Mouse (Mus musculus) kidney, adult 9 months (tissue): ENCODE measurements around the gene Zdhhc18.
A peak's percentile ranks its signal among the peaks of the same experiment; 100 is the strongest.

ENCODE experiments used
- DNase-seq: peaks from one replicate; pipeline ENCODE4 v3.0.0; 2022

The Zdhhc18 gene

GRCm38 (mm10) chr4:133649989-133650699, at the start of gene Zdhhc18:
TSS of gene Zdhhc18 (minus strand) at chr4:133650154.
- peak; percentile 92 for DNase-seq

GRCm38 (mm10) chr4:133695363-133695762, 45.4 kb upstream of the Zdhhc18 start:
- DNase-seq = no peak

GRCm38 (mm10) chr4:133690252-133690651, 40.3 kb upstream of the Zdhhc18 start:
- peak; percentile 70 for DNase-seq

GRCm38 (mm10) chr4:133688417-133689067, 38.6 kb upstream of the Zdhhc18 start:
- peak; percentile 45 for DNase-seq

GRCm38 (mm10) chr4:133687126-133687525, 37.2 kb upstream of the Zdhhc18 start:
- DNase-seq = no peak

- DNase-seq = no peak
Observed at GRCm38 (mm10) chr4:133686512-133686911, 36.6 kb upstream of the Zdhhc18 start.

- no peak for DNase-seq
Observed at GRCm38 (mm10) chr4:133680206-133680786, 30.3 kb upstream of the Zdhhc18 start.

GRCm38 (mm10) chr4:133679629-133680028, 29.7 kb upstream of the Zdhhc18 start:
- no peak for DNase-seq

GRCm38 (mm10) chr4:133677266-133677665, 27.3 kb upstream of the Zdhhc18 start:
- DNase-seq = no peak

- peak; percentile 30 for DNase-seq
Observed at GRCm38 (mm10) chr4:133676189-133676588, 26.2 kb upstream of the Zdhhc18 start.

- DNase-seq = peak; percentile 78
Observed at GRCm38 (mm10) chr4:133675594-133676016, 25.7 kb upstream of the Zdhhc18 start.

GRCm38 (mm10) chr4:133674331-133674695, 24.4 kb upstream of the Zdhhc18 start:
- DNase-seq = no peak

- peak; percentile 61 for DNase-seq
Observed at GRCm38 (mm10) chr4:133673666-133674330, 23.8 kb upstream of the Zdhhc18 start.

- DNase-seq = peak; percentile 75
Observed at GRCm38 (mm10) chr4:133672845-133673647, 23.1 kb upstream of the Zdhhc18 start.

GRCm38 (mm10) chr4:133671881-133672844, 22.2 kb upstream of the Zdhhc18 start, which contains the start of gene Pigv:
TSS of gene Pigv (minus strand) at chr4:133672647.
- DNase-seq = peak; percentile 93

GRCm38 (mm10) chr4:133671184-133671880, 21.4 kb upstream of the Zdhhc18 start:
- peak; percentile 92 for DNase-seq

GRCm38 (mm10) chr4:133669652-133670210, 19.8 kb upstream of the Zdhhc18 start:
- peak; percentile 73 for DNase-seq

- no peak for DNase-seq
Observed at GRCm38 (mm10) chr4:133668537-133668936, 18.6 kb upstream of the Zdhhc18 start.

GRCm38 (mm10) chr4:133666199-133666598, 16.2 kb upstream of the Zdhhc18 start:
- DNase-seq = no peak

- DNase-seq = no peak
Observed at GRCm38 (mm10) chr4:133665118-133665517, 15.2 kb upstream of the Zdhhc18 start.
